In genomic region chr11:102432896-102433295, GRCm38 (mm10) we compare ENCODE assay signal across 9 mouse cellular contexts. TPM values are rescaled to one million over a fixed set of nuclear protein-coding genes. Genes with fewer than 3 reads are reported as not detected.
A peak's percentile ranks its signal among the peaks of the same experiment; 100 is the strongest.
DNase-seq lines count a peak whose midpoint lies in the region; ATAC-seq and TF ChIP-seq lines count a peak whose summit lies in the region.
"Had no signal": no experiment of that assay in that cellular context is flagged by ENCODE, and none has a peak within 500 bp of the region (broad histone marks: within the 10 kb centered on the region; RNA-seq: fewer than 3 reads in every experiment).

No protein-coding gene starts in this region.

- 90% methylated on average over 6 of the region's 6 CpGs for WGBS in midbrain, postnatal 0 days
- WGBS in midbrain, embryonic 15.5 days = 88% methylated on average over 6 of the region's 6 CpGs
- WGBS in macrophage (ENCODE audit: missing documents) = 58% methylated on average over 6 of the region's 6 CpGs
- 86% methylated on average over 6 of the region's 6 CpGs for WGBS in neural tube, embryonic 15.5 days

- H3K27me3 ChIP-seq in midbrain, postnatal 0 days (ENCODE audit: insufficient read depth, low read length) = no peaks in the 10 kb centered on the region
- H3K27me3 ChIP-seq in midbrain, embryonic 15.5 days (replicated peaks) = no peaks in the 10 kb centered on the region
- H3K27me3 ChIP-seq in neural tube, embryonic 15.5 days (replicated peaks) = no peaks in the 10 kb centered on the region
- H3K27me3 ChIP-seq: neural tube, embryonic 13.5 days had no signal

- TF ChIP-seq CTCF in midbrain, postnatal 0 days (IDR thresholded peaks at IDR 0.05) = no peak

- no peak overlapping the region for H3K4me3 ChIP-seq in midbrain, postnatal 0 days (ENCODE audit: low read depth, low read length)
- H3K4me3 ChIP-seq in midbrain, embryonic 15.5 days = no peak overlapping the region
- peak overlapping the region; percentile 97 for H3K4me3 ChIP-seq in macrophage (ENCODE audit: inconsistent target)
- H3K4me3 ChIP-seq in neural tube, embryonic 15.5 days (replicated peaks) = no peak overlapping the region
- H3K4me3 ChIP-seq: neural tube, embryonic 13.5 days had no signal

- H3K9ac ChIP-seq in midbrain, postnatal 0 days (replicated peaks; ENCODE audit: low read length, poor library complexity, severe bottlenecking) = no peak overlapping the region
- no peak overlapping the region for H3K9ac ChIP-seq in midbrain, embryonic 15.5 days
- no peak overlapping the region; the same call in 1 of the 2 replicates for H3K9ac ChIP-seq in neural tube, embryonic 15.5 days (replicated peaks)
- H3K9ac ChIP-seq: neural tube, embryonic 13.5 days had no signal

- peak; percentile 94 to 95 for DNase-seq in adrenal gland, adult (ENCODE audit: inconsistent age in 2 of 2, low spot score in 1 of 2)
- no peak for DNase-seq in adrenal gland, postnatal 4 days (ENCODE audit: low spot score in 2 of 2)
- DNase-seq in midbrain, postnatal 0 days (ENCODE audit: low spot score) = peak; percentile 39
- peak; percentile 55 to 81 for DNase-seq in gastrocnemius, postnatal 36 days
- DNase-seq in embryo, embryonic 10 days (ENCODE audit: low spot score) = no peak

- H3K79me2 ChIP-seq in macrophage (ENCODE audit: inconsistent target) = peaks cover 69% of the 10 kb centered on the region

- H3K9me3 ChIP-seq in midbrain, postnatal 0 days (ENCODE audit: low read length) = no peaks in the 10 kb centered on the region
- no peaks in the 10 kb centered on the region for H3K9me3 ChIP-seq in midbrain, embryonic 15.5 days
- H3K9me3 ChIP-seq in neural tube, embryonic 15.5 days (replicated peaks) = no peaks in the 10 kb centered on the region
- H3K9me3 ChIP-seq: neural tube, embryonic 13.5 days had no signal

- intact Hi-C loops in gastrocnemius, postnatal 36 days (cut with DNase I) = no loop called here

- H3K27ac ChIP-seq in midbrain, postnatal 0 days (ENCODE audit: low read depth, low read length) = no peak overlapping the region
- H3K27ac ChIP-seq in midbrain, embryonic 15.5 days = no peak overlapping the region
- peak overlapping the region; percentile 99 for H3K27ac ChIP-seq in macrophage
- no peak overlapping the region for H3K27ac ChIP-seq in neural tube, embryonic 15.5 days (replicated peaks)
- H3K27ac ChIP-seq: neural tube, embryonic 13.5 days had no signal

- peaks cover 13% of the 10 kb centered on the region; the same call in 1 of the 2 replicates for H3K4me1 ChIP-seq in midbrain, postnatal 0 days (ENCODE audit: insufficient read depth, low read length)
- H3K4me1 ChIP-seq in midbrain, embryonic 15.5 days = peaks cover 40% of the 10 kb centered on the region
- peaks cover 58% of the 10 kb centered on the region for H3K4me1 ChIP-seq in neural tube, embryonic 15.5 days

- no peak for ATAC-seq in midbrain, postnatal 0 days (ENCODE audit: low FRiP score)
- ATAC-seq in midbrain, embryonic 15.5 days (replicated peaks) = no peak
- no peak for ATAC-seq in neural tube, embryonic 15.5 days (ENCODE audit: low FRiP score)

- H3K4me2 ChIP-seq in midbrain, postnatal 0 days (ENCODE audit: low read depth, low read length, poor library complexity, severe bottlenecking) = no peak overlapping the region
- H3K4me2 ChIP-seq in midbrain, embryonic 15.5 days = no peak overlapping the region
- H3K4me2 ChIP-seq in neural tube, embryonic 15.5 days = no peak overlapping the region
- H3K4me2 ChIP-seq: neural tube, embryonic 13.5 days had no signal

- peaks cover 35% of the 10 kb centered on the region for H3K36me3 ChIP-seq in midbrain, postnatal 0 days (ENCODE audit: insufficient read depth, low read length)
- peaks cover 23% of the 10 kb centered on the region for H3K36me3 ChIP-seq in midbrain, embryonic 15.5 days (replicated peaks)
- peaks cover 37% of the 10 kb centered on the region for H3K36me3 ChIP-seq in macrophage (ENCODE audit: inconsistent target)
- peaks cover 36% of the 10 kb centered on the region for H3K36me3 ChIP-seq in neural tube, embryonic 15.5 days

RNA-seq across cellular contexts. Expression of gene Grn, which starts 2.8 kb away (rescaled TPM):
- 100 to 1,000 TPM; 170 to 175 TPM for total RNA-seq in adrenal gland, postnatal 4 days (2021)
- 74.2 and 78.0 TPM in 2 replicates for total RNA-seq in midbrain, postnatal 0 days (2014; rRNA removed)
- polyA plus RNA-seq in midbrain, postnatal 0 days (2015; fragmentation: Nextera tagmentation; extraction: Ambion mirVana) = 90.4 and 91.7 TPM in 2 replicates
- polyA plus RNA-seq in midbrain, embryonic 15.5 days (2015; fragmentation: Nextera tagmentation; extraction: Ambion mirVana) = 75.2 and 82.0 TPM in 2 replicates
- total RNA-seq in gastrocnemius, postnatal 36 days (2021) = 10 to 100 TPM; 23.5 to 24.8 TPM
- 1,000 to 10,000 TPM in 12 of 26 experiments, 100 to 1,000 TPM in 14; 345 to 1,522 (median 924) TPM for total RNA-seq in macrophage (2018; cell fraction: chromatin; rRNA removed)
- total RNA-seq in macrophage (2018; cell fraction: cytosol; rRNA removed) = 1,000 to 10,000 TPM; 1,882 to 3,575 (median 2,639) TPM
- 1,000 to 10,000 TPM; 1,350 to 6,127 (median 3,859) TPM for total RNA-seq in macrophage (2018; cell fraction: nucleus; rRNA removed)
- 2,366 to 2,992 TPM (median 2,461 TPM) in 3 replicates for polyA plus RNA-seq in macrophage (2018)
- 92.1 and 96.3 TPM in 2 replicates for polyA plus RNA-seq in neural tube, embryonic 15.5 days (2015; fragmentation: Nextera tagmentation; extraction: Ambion mirVana)

RNA-seq across cellular contexts. Expression of gene Fam171a2, which starts 14.6 kb away (rescaled TPM):
- total RNA-seq in adrenal gland, postnatal 4 days (2021) = 10 to 100 TPM; 22.5 to 22.9 TPM
- total RNA-seq in midbrain, postnatal 0 days (2014; rRNA removed) = 584 and 605 TPM in 2 replicates
- 22.5 and 25.4 TPM in 2 replicates for polyA plus RNA-seq in midbrain, postnatal 0 days (2015; fragmentation: Nextera tagmentation; extraction: Ambion mirVana)
- polyA plus RNA-seq in midbrain, embryonic 15.5 days (2015; fragmentation: Nextera tagmentation; extraction: Ambion mirVana) = 28.7 and 36.4 TPM in 2 replicates
- total RNA-seq in gastrocnemius, postnatal 36 days (2021) = 1 to 10 TPM; 1.4 to 1.6 TPM
- 1 to 10 TPM in 1 of 26 experiments, not detected in 25; 1.6 TPM for total RNA-seq in macrophage (2018; cell fraction: chromatin; rRNA removed)
- under 1 TPM in 14 of 26 experiments, not detected in 12; 0.03 to 0.24 (median 0.08) TPM for total RNA-seq in macrophage (2018; cell fraction: cytosol; rRNA removed)
- total RNA-seq in macrophage (2018; cell fraction: nucleus; rRNA removed) = under 1 TPM in 5 of 26 experiments, not detected in 21; 0.17 to 0.82 (median 0.22) TPM
- polyA plus RNA-seq in macrophage (2018) = not detected in 3 replicates
- polyA plus RNA-seq in neural tube, embryonic 15.5 days (2015; fragmentation: Nextera tagmentation; extraction: Ambion mirVana) = 23.8 and 28.3 TPM in 2 replicates

RNA-seq across cellular contexts. Expression of gene Slc25a39, which starts 25.1 kb away (rescaled TPM):
- 100 to 1,000 TPM; 254 to 261 TPM for total RNA-seq in adrenal gland, postnatal 4 days (2021)
- total RNA-seq in midbrain, postnatal 0 days (2014; rRNA removed) = 139 and 176 TPM in 2 replicates
- 132 and 148 TPM in 2 replicates for polyA plus RNA-seq in midbrain, postnatal 0 days (2015; fragmentation: Nextera tagmentation; extraction: Ambion mirVana)
- 146 and 168 TPM in 2 replicates for polyA plus RNA-seq in midbrain, embryonic 15.5 days (2015; fragmentation: Nextera tagmentation; extraction: Ambion mirVana)
- total RNA-seq in gastrocnemius, postnatal 36 days (2021) = 10 to 100 TPM; 56.2 to 64.3 TPM
- 10 to 100 TPM; 10.5 to 51.0 (median 31.0) TPM for total RNA-seq in macrophage (2018; cell fraction: chromatin; rRNA removed)
- total RNA-seq in macrophage (2018; cell fraction: cytosol; rRNA removed) = 100 to 1,000 TPM in 24 of 26 experiments, 10 to 100 TPM in 2; 96.4 to 143 (median 128) TPM
- total RNA-seq in macrophage (2018; cell fraction: nucleus; rRNA removed) = 10 to 100 TPM; 21.5 to 59.2 (median 42.2) TPM
- 110 to 131 TPM (median 120 TPM) in 3 replicates for polyA plus RNA-seq in macrophage (2018)
- polyA plus RNA-seq in neural tube, embryonic 15.5 days (2015; fragmentation: Nextera tagmentation; extraction: Ambion mirVana) = 161 and 175 TPM in 2 replicates

RNA-seq across cellular contexts. Expression of gene Itga2b, which starts 37.0 kb away (rescaled TPM):
- total RNA-seq in adrenal gland, postnatal 4 days (2021) = 1 to 10 TPM; 6.1 to 8.4 TPM
- total RNA-seq in midbrain, postnatal 0 days (2014; rRNA removed) = 2.6 and 4.7 TPM in 2 replicates
- 15.4 and 15.5 TPM in 2 replicates for polyA plus RNA-seq in midbrain, postnatal 0 days (2015; fragmentation: Nextera tagmentation; extraction: Ambion mirVana)
- 9.0 TPM in 2 replicates for polyA plus RNA-seq in midbrain, embryonic 15.5 days (2015; fragmentation: Nextera tagmentation; extraction: Ambion mirVana)
- 1 to 10 TPM in 1 of 2 experiments, under 1 TPM in 1; 0.56 to 1.1 TPM for total RNA-seq in gastrocnemius, postnatal 36 days (2021)
- total RNA-seq in macrophage (2018; cell fraction: chromatin; rRNA removed) = 10 to 100 TPM in 5 of 26 experiments, 1 to 10 TPM in 21; 1.4 to 20.3 (median 7.6) TPM
- under 1 TPM; 0.14 to 0.82 (median 0.40) TPM for total RNA-seq in macrophage (2018; cell fraction: cytosol; rRNA removed)
- 10 to 100 TPM in 1 of 26 experiments, 1 to 10 TPM in 25; 1.1 to 10.0 (median 2.9) TPM for total RNA-seq in macrophage (2018; cell fraction: nucleus; rRNA removed)
- 0.73 to 0.90 TPM (median 0.79 TPM) in 3 replicates for polyA plus RNA-seq in macrophage (2018)
- 8.0 and 9.6 TPM in 2 replicates for polyA plus RNA-seq in neural tube, embryonic 15.5 days (2015; fragmentation: Nextera tagmentation; extraction: Ambion mirVana)

RNA-seq across cellular contexts. Expression of gene Rundc3a, which starts 39.7 kb away (rescaled TPM):
- total RNA-seq in adrenal gland, postnatal 4 days (2021) = 10 to 100 TPM; 59.3 to 61.2 TPM
- 379 and 397 TPM in 2 replicates for total RNA-seq in midbrain, postnatal 0 days (2014; rRNA removed)
- 127 and 133 TPM in 2 replicates for polyA plus RNA-seq in midbrain, postnatal 0 days (2015; fragmentation: Nextera tagmentation; extraction: Ambion mirVana)
- polyA plus RNA-seq in midbrain, embryonic 15.5 days (2015; fragmentation: Nextera tagmentation; extraction: Ambion mirVana) = 160 and 165 TPM in 2 replicates
- total RNA-seq in gastrocnemius, postnatal 36 days (2021) = not detected
- total RNA-seq in macrophage (2018; cell fraction: chromatin; rRNA removed) = 1 to 10 TPM in 23 of 26 experiments, under 1 TPM in 3; 0.71 to 4.2 (median 1.9) TPM
- 1 to 10 TPM in 3 of 26 experiments, under 1 TPM in 23; 0.38 to 1.6 (median 0.54) TPM for total RNA-seq in macrophage (2018; cell fraction: cytosol; rRNA removed)
- total RNA-seq in macrophage (2018; cell fraction: nucleus; rRNA removed) = 1 to 10 TPM in 6 of 26 experiments, under 1 TPM in 9, not detected in 11; 0.33 to 4.6 (median 0.92) TPM
- 0.12 to 1.0 TPM (median 0.30 TPM) in 3 replicates for polyA plus RNA-seq in macrophage (2018)
- polyA plus RNA-seq in neural tube, embryonic 15.5 days (2015; fragmentation: Nextera tagmentation; extraction: Ambion mirVana) = 111 and 138 TPM in 2 replicates

Comparison
In these comparisons a context has a peak if more than half of its experiments do, and no peak if none do; other contexts are left out.
1. DNase-seq: peak in adrenal gland, adult (2 of 2), midbrain, postnatal 0 days (single experiment) and gastrocnemius, postnatal 36 days (2 of 2); none in adrenal gland, postnatal 4 days (0 of 2) and embryo, embryonic 10 days (single experiment).
2. RNA of gene Grn, which starts 2.8 kb away (polyA plus RNA-seq): 2,366 to 2,992 TPM in macrophage; 92.1 to 96.3 TPM in neural tube, embryonic 15.5 days, 90.4 to 91.7 TPM in midbrain, postnatal 0 days and 75.2 to 82.0 TPM in midbrain, embryonic 15.5 days; every median in the first group is over 10 times any median in the second.
3. RNA of gene Fam171a2, which starts 14.6 kb away (polyA plus RNA-seq): 28.7 to 36.4 TPM in midbrain, embryonic 15.5 days, 23.8 to 28.3 TPM in neural tube, embryonic 15.5 days and 22.5 to 25.4 TPM in midbrain, postnatal 0 days; not detected in macrophage; every median in the first group is over 10 times any median in the second.